Mouse (Mus musculus): ENCODE data around the gene Rtp3. TPM values are rescaled to one million over a fixed set of nuclear protein-coding genes. Genes with fewer than 3 reads are reported as not detected.

Rtp3 gene
- polyA plus RNA-seq (2012; ENCODE audit: insufficient read depth, insufficient read length, low replicate concordance, missing spikeins), result not detected in 2 replicates

DNA sequence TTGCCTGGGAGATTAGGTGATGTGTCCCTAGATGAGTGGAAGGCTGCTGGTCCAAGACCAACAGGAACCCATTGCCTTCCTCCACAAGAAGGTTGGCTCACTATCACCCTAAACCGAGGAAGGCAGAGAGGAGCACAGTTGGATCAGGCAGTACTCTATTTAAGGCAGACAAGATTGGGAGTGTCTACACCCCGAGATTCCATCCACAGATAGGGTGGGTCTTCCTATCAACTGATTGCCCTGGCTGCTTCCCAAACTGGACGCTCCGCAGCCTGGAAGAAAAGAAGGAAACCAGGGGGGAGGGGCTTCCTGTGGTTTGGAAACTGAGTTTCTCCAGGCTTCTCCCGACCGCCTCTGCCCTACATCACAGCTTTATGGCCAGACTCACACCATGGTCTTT lies at the start of gene Rtp3:
Gene Rtp3 (minus strand): TSS at position 380 of the 400 bp plus-strand sequence.
- Histone ChIP-seq H3K4me3 (ENCODE audit: insufficient read depth, low read depth, low read length) (no peak within 1 kb of the TSS), H3K4me1 (ENCODE audit: control insufficient read depth, insufficient read depth, low read length) (no peaks in the 10 kb centered on the region), H3K27ac (ENCODE audit: insufficient read depth, low read depth, low read length) (no peak within 1 kb of the TSS)
- TF ChIP-seq CTCF (IDR thresholded peaks at IDR 0.05; ENCODE audit: insufficient read depth, low read depth, low read length) (no peak), POLR2A (IDR thresholded peaks at IDR 0.05; ENCODE audit: insufficient read depth, low read depth, low read length) (no peak)
- 68% methylated on average over 6 of the region's 6 CpGs for WGBS

DNA sequence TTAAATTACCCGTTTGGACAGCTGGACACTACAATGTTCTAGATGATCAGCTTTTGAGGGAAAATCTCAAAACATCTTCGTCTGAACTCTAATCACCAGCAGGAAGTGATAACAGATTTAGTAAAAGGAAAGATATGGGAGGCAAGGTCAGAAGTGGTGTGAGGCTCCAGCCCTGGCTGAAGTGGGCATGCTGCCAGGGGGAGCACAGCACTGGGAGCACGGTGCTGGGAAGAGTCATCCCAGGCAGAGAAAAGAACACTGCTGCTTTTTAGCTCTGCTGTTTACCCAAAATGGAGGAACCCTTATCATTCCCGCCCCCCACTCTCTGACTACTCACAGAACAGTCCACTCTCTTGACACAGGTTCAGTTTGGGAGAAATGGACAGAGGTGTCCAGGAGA lies 49.6 kb upstream of the Rtp3 start:
- no peak for TF ChIP-seq POLR2A (IDR thresholded peaks at IDR 0.05; ENCODE audit: insufficient read depth, low read depth, low read length)

GRCm38 (mm10) chr9:111033717-111034116 lies 43.3 kb upstream of the Rtp3 start:
- Histone ChIP-seq H3K4me3 (ENCODE audit: insufficient read depth, low read depth, low read length) (no peak overlapping the region), H3K27ac (ENCODE audit: insufficient read depth, low read depth, low read length) (no peak overlapping the region), H3K4me1 (ENCODE audit: control insufficient read depth, insufficient read depth, low read length) (no peaks in the 10 kb centered on the region)
- TF ChIP-seq CTCF (IDR thresholded peaks at IDR 0.05; ENCODE audit: insufficient read depth, low read depth, low read length), result no peak
- no peak for TF ChIP-seq POLR2A (IDR thresholded peaks at IDR 0.05; ENCODE audit: insufficient read depth, low read depth, low read length)
- 88% methylated on average over 4 of the region's 4 CpGs for WGBS

More for the DNA sequence above, 49.6 kb upstream of the Rtp3 start:
- no peak overlapping the region for H3K4me3 ChIP-seq (ENCODE audit: insufficient read depth, low read depth, low read length)
- no peaks in the 10 kb centered on the region for H3K4me1 ChIP-seq (ENCODE audit: control insufficient read depth, insufficient read depth, low read length)
- WGBS, result 82% methylated on average over 4 of the region's 4 CpGs
- no peak overlapping the region for H3K27ac ChIP-seq (ENCODE audit: insufficient read depth, low read depth, low read length)

DNA sequence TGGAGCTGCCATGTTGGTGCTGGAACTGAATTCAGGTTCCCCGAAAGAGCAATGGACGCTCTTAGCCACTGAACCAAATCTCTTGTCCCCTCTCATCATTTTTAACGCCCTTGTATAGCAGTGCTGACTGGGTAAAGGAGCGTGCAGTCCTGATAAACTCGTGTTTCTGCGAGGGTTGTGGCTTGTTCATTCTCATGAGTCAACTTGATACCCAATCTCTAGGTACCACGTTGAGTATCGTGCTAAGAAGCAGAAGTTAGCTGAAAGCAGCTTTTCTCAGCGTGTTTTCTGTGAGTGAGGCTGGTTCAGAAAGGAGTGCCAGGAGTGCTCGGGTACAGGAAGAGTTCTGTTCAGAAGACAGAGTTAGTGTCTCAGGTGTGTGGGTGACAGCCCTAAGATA lies 36.4 kb upstream of the Rtp3 start:
- Histone ChIP-seq H3K4me3 (ENCODE audit: insufficient read depth, low read depth, low read length) (no peak overlapping the region), H3K4me1 (ENCODE audit: control insufficient read depth, insufficient read depth, low read length) (no peaks in the 10 kb centered on the region), H3K27ac (ENCODE audit: insufficient read depth, low read depth, low read length) (no peak overlapping the region)
- no peak for TF ChIP-seq POLR2A (IDR thresholded peaks at IDR 0.05; ENCODE audit: insufficient read depth, low read depth, low read length)
- TF ChIP-seq CTCF (IDR thresholded peaks at IDR 0.05; ENCODE audit: insufficient read depth, low read depth, low read length), result no peak
- WGBS, result 94% methylated on average over 10 of the region's 10 CpGs

- Histone ChIP-seq H3K4me1 (ENCODE audit: control insufficient read depth, insufficient read depth, low read length) (no peaks in the 10 kb centered on the region), H3K4me3 (ENCODE audit: insufficient read depth, low read depth, low read length) (no peak within 1 kb of the TSS), H3K27ac (ENCODE audit: insufficient read depth, low read depth, low read length) (no peak within 1 kb of the TSS)
- no peak for TF ChIP-seq CTCF (IDR thresholded peaks at IDR 0.05; ENCODE audit: insufficient read depth, low read depth, low read length)
- TF ChIP-seq POLR2A (IDR thresholded peaks at IDR 0.05; ENCODE audit: insufficient read depth, low read depth, low read length), result no peak
- 88% methylated on average over 5 of the region's 5 CpGs for WGBS
Measured at GRCm38 (mm10) chr9:111019022-111019421, 28.6 kb upstream of the Rtp3 start, which contains the start of gene Ltf. Ltf (plus strand) TSS chr9:111019271.

GRCm38 (mm10) chr9:111015658-111016057 lies 25.3 kb upstream of the Rtp3 start:
- H3K27ac ChIP-seq (ENCODE audit: insufficient read depth, low read depth, low read length), result no peak overlapping the region
- no peaks in the 10 kb centered on the region; the same call in 1 of the 2 replicates for H3K4me1 ChIP-seq (ENCODE audit: control insufficient read depth, insufficient read depth, low read length)
- 81% methylated on average over 4 of the region's 4 CpGs for WGBS
- TF ChIP-seq POLR2A (IDR thresholded peaks at IDR 0.05; ENCODE audit: insufficient read depth, low read depth, low read length) (no peak), CTCF (IDR thresholded peaks at IDR 0.05; ENCODE audit: insufficient read depth, low read depth, low read length) (no peak)
- H3K4me3 ChIP-seq (ENCODE audit: insufficient read depth, low read depth, low read length), result no peak overlapping the region

- Histone ChIP-seq H3K4me1 (ENCODE audit: control insufficient read depth, insufficient read depth, low read length) (no peaks in the 10 kb centered on the region; the same call in 1 of the 2 replicates), H3K27ac (ENCODE audit: insufficient read depth, low read depth, low read length) (no peak overlapping the region), H3K4me3 (ENCODE audit: insufficient read depth, low read depth, low read length) (no peak overlapping the region)
- no peak for TF ChIP-seq CTCF (IDR thresholded peaks at IDR 0.05; ENCODE audit: insufficient read depth, low read depth, low read length)
- TF ChIP-seq POLR2A (IDR thresholded peaks at IDR 0.05; ENCODE audit: insufficient read depth, low read depth, low read length), result no peak
- 58% methylated on average over 3 of the region's 3 CpGs for WGBS
Measured at GRCm38 (mm10) chr9:111012041-111012440, 21.7 kb upstream of the Rtp3 start.

DNA sequence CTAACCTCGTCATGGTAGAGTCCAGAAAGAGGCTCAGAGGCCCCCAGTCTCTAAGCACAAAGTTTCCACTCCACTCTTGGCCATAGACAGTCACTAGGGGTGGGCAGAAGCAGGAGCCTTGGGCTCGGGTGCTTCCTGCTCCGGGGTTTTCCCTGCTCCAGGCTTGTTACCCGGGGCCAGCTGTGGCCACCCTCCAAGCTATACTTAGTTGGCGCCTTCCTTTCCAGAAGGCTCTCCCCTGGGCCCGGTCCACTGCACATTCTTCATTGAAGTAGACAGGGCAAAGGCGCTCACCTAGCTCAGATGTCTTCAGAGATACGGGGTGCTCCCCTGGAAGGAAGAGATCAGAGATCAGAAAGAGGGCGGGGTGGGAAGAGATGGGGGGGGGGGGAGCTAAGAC lies 21.2 kb upstream of the Rtp3 start:
- no peak for TF ChIP-seq POLR2A (IDR thresholded peaks at IDR 0.05; ENCODE audit: insufficient read depth, low read depth, low read length)
- no peak for TF ChIP-seq CTCF (IDR thresholded peaks at IDR 0.05; ENCODE audit: insufficient read depth, low read depth, low read length)
- no peak overlapping the region for H3K4me3 ChIP-seq (ENCODE audit: insufficient read depth, low read depth, low read length)
- WGBS, result 74% methylated on average over 9 of the region's 9 CpGs

GRCm38 (mm10) chr9:111009763-111010162 lies 19.4 kb upstream of the Rtp3 start:
- TF ChIP-seq POLR2A (IDR thresholded peaks at IDR 0.05; ENCODE audit: insufficient read depth, low read depth, low read length) (no peak), CTCF (IDR thresholded peaks at IDR 0.05; ENCODE audit: insufficient read depth, low read depth, low read length) (no peak)
- WGBS, result 75% methylated on average over 3 of the region's 3 CpGs
- no peak overlapping the region for H3K27ac ChIP-seq (ENCODE audit: insufficient read depth, low read depth, low read length)
- no peak overlapping the region for H3K4me3 ChIP-seq (ENCODE audit: insufficient read depth, low read depth, low read length)
- H3K4me1 ChIP-seq (ENCODE audit: control insufficient read depth, insufficient read depth, low read length), result no peaks in the 10 kb centered on the region; the same call in 1 of the 2 replicates

More for the DNA sequence above, 21.2 kb upstream of the Rtp3 start:
- Histone ChIP-seq H3K27ac (ENCODE audit: insufficient read depth, low read depth, low read length) (no peak overlapping the region), H3K4me1 (ENCODE audit: control insufficient read depth, insufficient read depth, low read length) (no peaks in the 10 kb centered on the region; the same call in 1 of the 2 replicates)

DNA sequence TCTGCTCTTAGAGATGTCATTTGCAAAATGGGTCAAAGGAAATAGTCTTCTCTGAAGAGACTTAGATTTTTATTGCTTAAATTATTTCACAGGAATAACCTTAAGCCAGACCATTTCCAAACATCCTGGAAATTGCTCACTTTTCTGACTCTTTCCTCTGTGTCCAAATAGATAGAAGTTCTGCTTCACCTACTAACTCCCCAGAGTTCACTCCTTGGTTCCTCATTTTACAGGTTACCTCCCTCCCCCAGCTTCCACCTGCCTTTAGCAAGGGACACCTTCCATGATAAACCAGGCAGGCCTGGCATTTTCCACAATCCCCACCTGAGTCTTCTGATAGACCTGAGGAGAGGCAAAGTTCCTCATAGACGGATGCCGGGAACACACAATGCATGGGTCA lies 16.2 kb upstream of the Rtp3 start:
- 91% methylated on average over 2 of the region's 2 CpGs for WGBS
- no peak overlapping the region for H3K27ac ChIP-seq (ENCODE audit: insufficient read depth, low read depth, low read length)
- H3K4me3 ChIP-seq (ENCODE audit: insufficient read depth, low read depth, low read length), result no peak overlapping the region
- TF ChIP-seq POLR2A (IDR thresholded peaks at IDR 0.05; ENCODE audit: insufficient read depth, low read depth, low read length) (no peak), CTCF (IDR thresholded peaks at IDR 0.05; ENCODE audit: insufficient read depth, low read depth, low read length) (no peak)
- no peaks in the 10 kb centered on the region; the same call in 1 of the 2 replicates for H3K4me1 ChIP-seq (ENCODE audit: control insufficient read depth, insufficient read depth, low read length)
